Mouse (Mus musculus) G1E (cell line): Measurements from ENCODE around the gene Serinc5. TPM values are rescaled to one million over a fixed set of nuclear protein-coding genes. Genes with fewer than 3 reads are reported as not detected.

Experiments
- ATAC-seq: 2 replicates; pipeline ENCODE4 v1.8.0; 2016; ENCODE audit warnings: mild to moderate bottlenecking; ENCODE audit not compliant: insufficient number of reproducible peaks, poor library complexity, low FRiP score, severe bottlenecking; ENCODE audit errors: extremely low read depth
- DNase-seq: peaks from one replicate; pipeline ENCODE4 v3.0.0; 2012; ENCODE audit warnings: low spot score
- H3K27me3 ChIP-seq: 2 replicates; pipeline ENCODE4 v1.6.1; 2012; ENCODE audit warnings: mild to moderate bottlenecking, low read length, inconsistent platforms; ENCODE audit not compliant: insufficient read depth
- H3K36me3 ChIP-seq: replicated peaks from 2 replicates; pipeline ENCODE3; 2012; ENCODE audit warnings: mild to moderate bottlenecking, inconsistent platforms
- H3K4me1 ChIP-seq: 2 replicates; pipeline ENCODE4 v1.6.1; 2012; ENCODE audit warnings: low read depth, low read length, inconsistent platforms, mixed read lengths; ENCODE audit not compliant: insufficient read depth
- H3K4me3 ChIP-seq: 2 replicates; pipeline ENCODE4 v1.5.1; 2012; ENCODE audit warnings: low read depth, mild to moderate bottlenecking, inconsistent platforms, low read length, moderate library complexity, mixed read lengths
- H3K9me3 ChIP-seq: replicated peaks from 2 replicates; pipeline ENCODE4 v1.6.1; 2012; ENCODE audit warnings: inconsistent platforms
- CTCF ChIP-seq: IDR thresholded peaks from 2 replicates; pipeline ENCODE4 v1.5.1; 2012; ENCODE audit warnings: low read depth, low read length, inconsistent platforms, mixed read lengths
- GATA1 ChIP-seq: IDR thresholded peaks from 2 replicates; pipeline ENCODE4 v1.6.1; 2012; ENCODE audit warnings: borderline replicate concordance, low read length, inconsistent platforms, mixed read lengths
- GATA2 ChIP-seq: IDR thresholded peaks from 2 replicates; pipeline ENCODE4 v1.6.1; 2012; ENCODE audit warnings: low read depth, low read length, inconsistent platforms, borderline replicate concordance
- POLR2AphosphoS5 ChIP-seq: IDR thresholded peaks from 2 replicates; pipeline ENCODE4 v1.6.1; 2012; ENCODE audit warnings: low read depth, low read length, inconsistent platforms; ENCODE audit not compliant: insufficient replicate concordance
- TAL1 ChIP-seq: conservative IDR thresholded peaks from 2 replicates; pipeline ENCODE4 v1.6.1; 2012; ENCODE audit warnings: low read depth, low read length, inconsistent platforms, mixed read lengths
- polyA plus RNA-seq: library from polyadenylated mRNA; stranded (reverse); fragments of >175 nt; gene quantifications from 2 replicates; pipeline ENCODE4 v1.2.3, GENCODE M21; 2012
- total RNA-seq, 2 experiments: library from RNA; stranded (forward) in 1 of 2; stranded (reverse) in 1 of 2; fragments of 200-1000 nt in 1 of 2; fragments of >200 nt in 1 of 2; fragmentation: Nextera tagmentation in 1 of 2; gene quantifications; 2 replicates each; pipeline ENCODE4 v1.2.3; 2014 to 2017

The Serinc5 gene
- total and polyA plus RNA-seq, 3 experiments, result 7.1 to 43.2 (median 13.2) TPM

DNA sequence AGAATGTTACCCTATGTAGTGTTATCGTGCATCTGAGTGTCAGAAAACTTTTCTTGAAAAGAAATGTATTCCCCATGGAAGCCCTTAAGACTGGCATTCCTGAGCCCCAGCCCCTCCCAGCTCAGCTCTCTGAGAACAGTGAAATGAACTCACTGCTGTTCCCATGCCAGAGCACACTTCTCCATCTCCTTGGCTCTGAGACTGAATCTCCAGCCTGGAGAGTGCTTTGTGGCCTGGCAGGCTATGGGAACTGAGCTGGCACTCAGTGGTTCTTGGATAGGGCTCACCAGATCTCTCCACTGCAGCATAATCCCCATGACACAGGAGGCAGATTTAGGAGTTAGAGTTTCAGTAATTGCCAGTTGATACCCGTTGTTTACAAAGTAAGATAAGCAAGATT is 36.8 kb downstream of the Serinc5 start:
- no peak for TF ChIP-seq CTCF
- no peak for TF ChIP-seq GATA1
- TF ChIP-seq GATA2, result no peak
- TF ChIP-seq POLR2AphosphoS5, result no peak
- no peak for TF ChIP-seq TAL1
- peaks cover 31% of the 10 kb centered on the region for H3K36me3 ChIP-seq
- no peak for ATAC-seq
- H3K4me1 ChIP-seq, result peaks cover 2% of the 10 kb centered on the region; the same call in 1 of the 2 replicates
- no peak for DNase-seq
- H3K9me3 ChIP-seq, result no peaks in the 10 kb centered on the region
- no peaks in the 10 kb centered on the region for H3K27me3 ChIP-seq
- no peak overlapping the region for H3K4me3 ChIP-seq

DNA sequence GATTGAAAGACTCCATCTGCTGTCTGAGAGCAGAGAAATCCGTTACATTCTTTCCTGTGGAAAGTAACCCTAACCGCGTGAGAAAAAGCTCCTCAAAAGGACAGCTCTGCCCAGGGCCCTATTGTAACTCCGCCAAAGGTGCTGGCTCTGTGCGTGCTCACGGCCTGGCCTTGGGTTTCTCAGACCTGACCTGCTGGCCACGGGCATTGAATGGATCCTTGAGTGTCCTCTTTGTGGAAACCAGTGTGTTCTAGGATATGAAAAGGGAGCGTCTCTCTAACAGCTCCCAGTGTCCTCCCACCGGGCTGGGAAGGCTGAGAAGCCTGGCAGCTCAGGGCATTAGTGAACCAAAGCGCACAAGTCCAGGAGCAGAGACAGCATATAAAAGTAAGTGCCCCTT is 38.2 kb downstream of the Serinc5 start:
- no peak for TF ChIP-seq POLR2AphosphoS5
- TF ChIP-seq GATA2, result no peak
- TF ChIP-seq CTCF, result no peak
- TF ChIP-seq TAL1, result no peak
- TF ChIP-seq GATA1, result no peak
- ATAC-seq (no peak), DNase-seq (no peak)
- Histone ChIP-seq H3K4me3 (no peak overlapping the region), H3K27me3 (no peaks in the 10 kb centered on the region), H3K9me3 (no peaks in the 10 kb centered on the region), H3K36me3 (peaks cover 28% of the 10 kb centered on the region), H3K4me1 (peaks cover 2% of the 10 kb centered on the region; the same call in 1 of the 2 replicates)

DNA sequence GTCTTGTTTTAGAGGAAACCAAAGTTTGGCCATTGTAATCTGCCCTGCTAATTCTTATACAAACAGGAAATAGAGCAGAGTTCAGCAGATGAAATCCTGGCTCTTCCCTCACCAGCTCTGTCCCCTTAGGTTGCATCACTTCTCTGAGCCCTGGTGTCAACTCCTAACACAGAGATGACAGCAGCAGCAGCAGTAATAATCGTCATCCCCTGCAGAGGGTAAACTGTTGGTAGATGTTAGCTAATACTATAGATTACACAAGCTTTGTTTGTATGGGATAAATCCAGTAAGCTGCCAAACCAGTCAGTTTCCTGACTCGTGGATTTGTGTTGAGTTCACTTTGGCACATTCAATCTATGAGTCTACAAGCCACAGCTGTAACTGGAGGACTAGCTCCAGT is 40.1 kb downstream of the Serinc5 start:
- no peaks in the 10 kb centered on the region for H3K27me3 ChIP-seq
- H3K4me1 ChIP-seq, result peaks cover 2% of the 10 kb centered on the region; the same call in 1 of the 2 replicates
- H3K9me3 ChIP-seq, result no peaks in the 10 kb centered on the region
- ATAC-seq (no peak), DNase-seq (no peak)
- peaks cover 18% of the 10 kb centered on the region for H3K36me3 ChIP-seq
- no peak for TF ChIP-seq TAL1
- no peak for TF ChIP-seq CTCF
- TF ChIP-seq GATA2, result no peak
- no peak for TF ChIP-seq POLR2AphosphoS5
- no peak for TF ChIP-seq GATA1
- no peak overlapping the region for H3K4me3 ChIP-seq

DNA sequence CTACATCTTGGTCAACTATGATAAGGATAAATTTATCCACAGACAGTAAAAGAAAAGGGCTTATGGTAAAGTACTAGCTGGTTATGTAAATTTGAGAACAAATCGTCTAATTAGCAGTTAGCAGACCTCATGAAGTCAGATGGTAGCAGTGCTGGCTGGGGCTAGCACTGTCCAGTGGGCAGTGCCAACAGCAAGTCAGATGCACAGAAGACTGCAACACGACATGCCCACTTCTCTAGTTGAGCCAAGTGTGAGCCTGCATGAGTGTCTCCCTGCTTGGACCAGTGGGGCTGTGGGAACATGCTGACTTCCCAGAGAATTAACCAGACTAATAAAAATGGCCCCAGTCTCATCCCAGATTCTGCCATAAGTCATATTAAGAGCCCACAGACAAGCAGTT is 41.6 kb downstream of the Serinc5 start:
- Histone ChIP-seq H3K4me3 (no peak overlapping the region), H3K27me3 (no peaks in the 10 kb centered on the region), H3K4me1 (peaks cover 2% of the 10 kb centered on the region; the same call in 1 of the 2 replicates), H3K9me3 (no peaks in the 10 kb centered on the region), H3K36me3 (peaks cover 13% of the 10 kb centered on the region)
- DNase-seq (no peak), ATAC-seq (no peak)
- TF ChIP-seq CTCF (no peak), GATA2 (no peak)

DNA sequence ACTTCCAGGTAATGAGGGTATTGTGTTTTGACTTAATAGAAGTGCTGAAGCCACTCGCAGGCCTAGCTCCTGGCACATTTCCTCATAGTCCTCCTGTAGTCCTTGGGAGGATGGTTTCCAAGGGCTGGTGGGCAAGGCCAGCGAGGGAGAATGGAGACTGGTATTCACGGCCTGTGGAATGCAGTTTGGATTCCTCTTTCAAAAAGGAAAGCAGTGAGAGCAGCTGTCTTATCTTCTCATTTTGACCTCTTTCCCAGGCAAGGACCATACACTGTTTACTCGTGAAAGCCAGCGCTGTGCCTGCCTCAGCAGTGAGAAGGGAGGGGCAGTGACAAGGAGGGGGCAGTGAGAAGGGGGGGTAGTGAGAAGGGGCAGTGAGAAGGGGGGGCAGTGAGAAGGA is 42.4 kb downstream of the Serinc5 start:
- Histone ChIP-seq H3K4me3 (no peak overlapping the region), H3K27me3 (no peaks in the 10 kb centered on the region), H3K9me3 (no peaks in the 10 kb centered on the region), H3K4me1 (peaks cover 2% of the 10 kb centered on the region; the same call in 1 of the 2 replicates), H3K36me3 (peaks cover 12% of the 10 kb centered on the region)
- TF ChIP-seq POLR2AphosphoS5 (no peak), TAL1 (no peak), CTCF (no peak), GATA2 (no peak), GATA1 (no peak)
- DNase-seq (no peak), ATAC-seq (no peak)

DNA sequence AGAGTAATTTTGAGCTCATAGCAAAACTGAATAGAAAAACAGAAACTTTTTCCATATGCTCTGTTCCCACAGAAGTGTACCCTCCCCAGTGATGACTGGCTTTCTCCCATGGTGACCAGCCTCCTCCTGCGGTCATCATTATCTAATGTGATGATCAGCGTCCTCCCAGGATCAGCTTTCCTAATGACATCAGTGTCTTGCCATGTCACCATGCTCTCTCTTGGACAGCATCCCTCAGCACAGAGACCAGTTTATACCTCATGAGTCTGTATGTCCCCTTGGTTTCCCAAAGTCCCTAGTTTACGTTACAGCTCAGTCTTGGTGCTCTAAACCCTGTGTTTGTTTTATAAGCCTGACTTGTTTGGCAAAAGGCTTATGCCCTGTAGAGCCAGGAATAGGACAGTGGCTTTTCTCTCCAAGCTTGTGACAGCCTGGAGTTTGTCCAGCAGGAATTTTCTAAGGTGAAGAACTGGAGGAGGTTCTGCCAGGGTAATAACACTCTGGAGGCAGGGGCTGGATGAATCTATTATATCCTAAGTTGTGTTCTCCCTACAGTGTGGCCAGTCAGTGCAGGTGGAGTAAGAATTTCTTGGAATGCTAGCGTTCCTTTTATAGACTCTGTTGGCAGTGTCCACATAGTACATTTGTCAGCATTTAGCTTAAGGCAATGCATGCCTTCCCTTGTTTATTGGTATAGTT is 46.1 kb downstream of the Serinc5 start:
- peaks cover 2% of the 10 kb centered on the region; the same call in 1 of the 2 replicates for H3K4me1 ChIP-seq
- DNase-seq, result no peak
- no peaks in the 10 kb centered on the region for H3K9me3 ChIP-seq
- H3K27me3 ChIP-seq, result no peaks in the 10 kb centered on the region
- peaks cover 14% of the 10 kb centered on the region for H3K36me3 ChIP-seq
- TF ChIP-seq CTCF, result no peak
- TF ChIP-seq GATA2, result no peak
- no peak for ATAC-seq
- no peak overlapping the region for H3K4me3 ChIP-seq
